Mouse (Mus musculus) midbrain, embryonic 16.5 days (tissue): ENCODE data around the gene Gli1. TPM values are rescaled to one million over a fixed set of nuclear protein-coding genes. Genes with fewer than 3 reads are reported as not detected.

Source experiments
- ATAC-seq: fragments of 200-750 bp; cut with Nextera tagmentation; 2 replicates; pipeline ENCODE4 v1.8.0; 2017; ENCODE audit warnings: moderate TSS enrichment
- H3K27ac ChIP-seq: fragments of 300-500 bp; sonication (generic); 2 replicates; pipeline ENCODE4 v1.5.1; 2014; ENCODE audit warnings: mild to moderate bottlenecking, low read length, mixed read lengths
- H3K27me3 ChIP-seq: fragments of 300-500 bp; sonication (generic); 2 replicates; pipeline ENCODE4 v1.6.1; 2014; ENCODE audit warnings: low read depth, low read length, mixed read lengths; ENCODE audit not compliant: control insufficient read depth, insufficient read depth
- H3K36me3 ChIP-seq: fragments of 300-500 bp; sonication (generic); 2 replicates; pipeline ENCODE4 v1.6.1; 2014; ENCODE audit warnings: mild to moderate bottlenecking, low read length, moderate library complexity, mixed read lengths; ENCODE audit not compliant: control insufficient read depth, insufficient read depth
- H3K4me1 ChIP-seq: fragments of 300-500 bp; sonication (generic); 2 replicates; pipeline ENCODE4 v1.6.1; 2014; ENCODE audit warnings: mild to moderate bottlenecking, low read length, mixed read lengths; ENCODE audit not compliant: control insufficient read depth, insufficient read depth
- H3K4me2 ChIP-seq: fragments of 300-500 bp; sonication (generic); 2 replicates; pipeline ENCODE4 v1.6.1; 2014; ENCODE audit warnings: mild to moderate bottlenecking, low read length, mixed read lengths
- H3K4me3 ChIP-seq: fragments of 300-500 bp; sonication (generic); 2 replicates; pipeline ENCODE4 v1.5.1; 2014; ENCODE audit warnings: low read depth, mild to moderate bottlenecking, low read length, moderate library complexity, mixed read lengths
- H3K9ac ChIP-seq: fragments of 300-500 bp; sonication (generic); 2 replicates; pipeline ENCODE4 v1.6.1; 2014; ENCODE audit warnings: low read depth, low read length, mixed read lengths
- H3K9me3 ChIP-seq: fragments of 300-500 bp; sonication (generic); replicated peaks from 2 replicates; pipeline ENCODE4 v1.6.1; 2014; ENCODE audit warnings: mild to moderate bottlenecking, low read length, mixed read lengths; ENCODE audit not compliant: control insufficient read depth, poor library complexity, severe bottlenecking
- WGBS: fragments of 180-500 bp; shearing (Covaris S2); extraction: QIAGEN DNeasy Blood & Tissue Kit; methylation state at CpG from one replicate; pipeline ENCODE4 v1.1.7; 2014; 5-methylcytosine and 5-hydroxymethylcytosine counted together
- polyA plus RNA-seq: library from polyadenylated mRNA; unstranded; fragments of >200 nt; fragmentation: Nextera tagmentation; extraction: Ambion mirVana; gene quantifications from 2 replicates; pipeline ENCODE4 v1.2.1, GENCODE M21; 2015

Gli1 gene
- polyA plus RNA-seq, 1 experiment from 2014 or later = 0.92 TPM

- Histone ChIP-seq H3K9me3 (no peaks in the 10 kb centered on the region), H3K9ac (peak overlapping the region; percentile 61; the same call in 1 of the 2 replicates), H3K4me3 (peak overlapping the region; percentile 63), H3K4me2 (peak overlapping the region; percentile 72), H3K27ac (peak overlapping the region; percentile 96; the same call in 1 of the 2 replicates), H3K36me3 (peaks cover 25% of the 10 kb centered on the region), H3K27me3 (no peaks in the 10 kb centered on the region), H3K4me1 (peaks cover 24% of the 10 kb centered on the region)
- WGBS = 38% methylated on average over 5 of the region's 5 CpGs
- no peak for ATAC-seq
Measured at GRCm38 (mm10) chr10:127291881-127292638, 49.7 kb downstream of the Gli1 start.

GRCm38 (mm10) chr10:127290930-127291880 lies 50.6 kb downstream of the Gli1 start:
- Histone ChIP-seq H3K4me2 (peak overlapping the region; percentile 72), H3K4me3 (peak overlapping the region; percentile 63), H3K27me3 (no peaks in the 10 kb centered on the region), H3K9ac (peak overlapping the region; percentile 61), H3K9me3 (no peaks in the 10 kb centered on the region), H3K4me1 (peaks cover 32% of the 10 kb centered on the region), H3K36me3 (peaks cover 21% of the 10 kb centered on the region), H3K27ac (peak overlapping the region; percentile 96)
- WGBS = 2% methylated on average over 19 of the region's 19 CpGs
- ATAC-seq = peak; percentile 63

DNA sequence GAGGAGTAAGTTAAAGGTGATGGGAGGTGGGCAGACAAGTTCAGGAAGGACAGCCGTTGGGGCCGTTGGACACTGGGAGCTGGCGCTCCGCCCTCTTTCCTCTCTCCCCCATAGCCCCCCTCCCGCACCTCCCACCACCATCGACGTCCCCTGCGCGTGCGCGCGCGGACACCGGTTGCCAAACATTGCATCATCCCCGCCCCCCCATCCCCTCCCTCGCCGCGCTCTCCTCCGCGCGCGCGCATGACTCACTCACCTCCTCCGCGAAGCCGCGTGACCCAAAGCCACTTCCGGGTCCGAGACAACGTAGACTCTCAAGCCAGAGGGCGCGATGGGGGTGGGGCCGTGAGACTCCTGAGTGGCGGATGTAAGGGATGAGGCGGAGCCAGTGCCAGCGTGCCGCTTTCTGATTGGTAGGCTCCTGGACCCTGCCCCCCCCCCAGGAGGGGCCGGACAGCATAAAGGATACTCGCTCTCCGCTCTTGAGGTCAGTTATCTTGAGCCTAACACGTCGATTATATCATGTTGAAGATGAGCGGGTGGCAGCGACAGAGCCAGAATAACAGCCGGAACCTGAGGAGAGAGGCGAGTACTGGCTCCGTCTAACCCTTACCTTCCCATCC lies 51.4 kb downstream of the Gli1 start:
- H3K9me3 ChIP-seq = no peaks in the 10 kb centered on the region
- peaks cover 37% of the 10 kb centered on the region for H3K4me1 ChIP-seq
- peak overlapping the region; percentile 72 for H3K4me2 ChIP-seq
- no peaks in the 10 kb centered on the region for H3K27me3 ChIP-seq
- under 1% methylated on average over 45 of the region's 47 CpGs for WGBS
- H3K36me3 ChIP-seq = peaks cover 18% of the 10 kb centered on the region
- peak; percentile 92 for ATAC-seq
- peak overlapping the region; percentile 96 for H3K27ac ChIP-seq
- peak overlapping the region; percentile 63 for H3K4me3 ChIP-seq
- peak overlapping the region; percentile 61 for H3K9ac ChIP-seq

GRCm38 (mm10) chr10:127289573-127290191 lies 52.1 kb downstream of the Gli1 start:
- Histone ChIP-seq H3K4me1 (peaks cover 37% of the 10 kb centered on the region), H3K4me2 (peak overlapping the region; percentile 72), H3K9me3 (no peaks in the 10 kb centered on the region), H3K36me3 (peaks cover 14% of the 10 kb centered on the region), H3K9ac (peak overlapping the region; percentile 81), H3K27me3 (no peaks in the 10 kb centered on the region), H3K4me3 (peak overlapping the region; percentile 63), H3K27ac (peak overlapping the region; percentile 96)
- peak; percentile 6; the same call in 1 of the 2 replicates for ATAC-seq
- 1% methylated on average over 15 of the region's 15 CpGs for WGBS

DNA sequence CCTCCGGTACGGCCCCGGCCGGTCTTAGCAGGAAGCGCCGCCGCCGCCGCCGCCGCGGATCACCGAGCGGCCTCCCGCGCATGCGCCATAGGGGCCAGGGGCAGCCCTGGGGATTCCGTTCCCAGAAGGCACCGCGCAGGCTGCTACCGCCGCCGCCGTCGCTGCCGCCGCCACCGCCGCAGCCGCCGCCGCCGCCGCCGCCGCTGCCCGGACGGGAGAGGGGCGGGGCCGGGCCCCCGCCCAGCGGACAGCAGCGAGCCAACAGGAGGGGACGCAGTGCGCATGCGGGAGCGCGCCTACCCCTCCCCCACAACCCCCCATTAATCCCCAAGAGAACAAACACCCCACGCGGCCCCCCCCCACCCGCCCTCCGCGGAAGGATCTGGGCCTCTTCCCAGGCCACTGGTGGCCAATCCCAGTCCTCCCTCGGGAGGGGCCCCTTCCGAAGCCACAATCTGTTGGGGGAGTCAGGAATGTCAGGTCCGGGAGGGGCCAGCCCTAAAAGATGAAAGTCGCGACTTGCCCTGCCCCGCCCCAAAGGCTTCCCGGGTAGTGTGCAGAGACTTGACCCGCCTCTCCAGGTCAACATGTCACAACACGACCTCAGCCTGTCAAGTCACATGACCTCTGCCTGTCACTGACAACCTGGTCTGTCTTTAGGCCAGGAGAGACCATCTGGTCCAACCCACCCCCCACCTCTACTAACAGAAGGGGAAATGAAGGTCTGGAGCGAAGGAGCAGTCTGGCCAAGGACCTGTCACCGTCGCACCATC lies 52.8 kb downstream of the Gli1 start, which contains the start of gene Mbd6:
Gene Mbd6 (minus strand): TSS at position 219 of the 773 bp plus-strand sequence.
- peaks cover 37% of the 10 kb centered on the region for H3K4me1 ChIP-seq
- peak within 1 kb of the TSS; percentile 81 for H3K9ac ChIP-seq
- H3K27ac ChIP-seq = peak within 1 kb of the TSS; percentile 96
- H3K27me3 ChIP-seq = no peaks in the 10 kb centered on the region
- peaks cover 12% of the 10 kb centered on the region; the same call in 1 of the 2 replicates for H3K36me3 ChIP-seq
- peak; percentile 3; the same call in 1 of the 2 replicates for ATAC-seq
- H3K4me3 ChIP-seq = peak within 1 kb of the TSS; percentile 63
- peak within 1 kb of the TSS; percentile 72 for H3K4me2 ChIP-seq
- 0% methylated on average over 28 of the region's 65 CpGs for WGBS
- H3K9me3 ChIP-seq = no peaks in the 10 kb centered on the region

DNA sequence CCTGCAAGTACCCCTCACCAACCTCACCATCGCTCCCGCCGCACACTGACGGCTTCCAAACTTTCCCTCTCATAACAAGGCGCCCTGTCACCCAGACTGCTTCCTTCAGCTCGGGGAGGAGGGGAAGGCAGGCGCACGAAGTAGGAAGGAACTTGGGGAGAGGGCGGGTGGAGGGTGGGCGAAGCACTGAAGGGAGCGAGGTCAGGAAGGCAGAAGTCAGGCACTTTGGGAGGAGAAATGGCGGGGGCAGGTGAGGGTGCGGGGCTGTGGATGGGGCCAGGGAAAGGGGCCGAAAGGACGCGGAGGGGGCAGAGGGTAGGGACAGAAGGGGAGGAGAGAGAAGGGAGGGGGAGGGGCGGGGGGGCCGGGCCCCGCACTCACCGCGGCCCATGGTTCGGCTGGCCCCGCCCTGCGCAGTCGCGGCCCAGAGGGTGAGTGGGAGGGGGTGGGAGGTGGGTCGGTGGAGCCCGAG lies 53.4 kb downstream of the Gli1 start:
- ATAC-seq = peak; percentile 0; the same call in 1 of the 2 replicates

DNA sequence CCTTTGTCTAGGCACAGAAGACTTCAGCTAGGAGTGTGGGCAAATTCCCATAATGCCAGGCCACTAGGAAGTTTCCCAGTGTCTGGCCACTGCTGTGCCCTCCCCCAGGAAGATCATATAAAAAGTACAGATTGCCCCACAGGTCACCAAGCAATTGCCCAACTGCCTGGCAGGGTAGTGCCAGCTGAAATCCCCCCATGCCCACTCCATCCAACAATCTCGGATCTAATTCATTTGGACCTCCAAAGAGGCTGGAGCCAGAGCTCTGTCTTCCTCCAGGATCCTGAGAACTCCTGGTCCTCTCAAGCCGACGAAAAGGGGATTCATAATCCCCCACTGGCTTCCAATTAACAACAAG lies 53.9 kb downstream of the Gli1 start:
- H3K27me3 ChIP-seq = no peaks in the 10 kb centered on the region
- ATAC-seq = no peak
- H3K36me3 ChIP-seq = peaks cover 19% of the 10 kb centered on the region
- peak overlapping the region; percentile 81 for H3K9ac ChIP-seq
- H3K4me1 ChIP-seq = peaks cover 37% of the 10 kb centered on the region
- H3K4me3 ChIP-seq = peak overlapping the region; percentile 63
- WGBS = 0% methylated on average over 3 of the region's 3 CpGs
- peak overlapping the region; percentile 72 for H3K4me2 ChIP-seq
- no peaks in the 10 kb centered on the region for H3K9me3 ChIP-seq
- H3K27ac ChIP-seq = peak overlapping the region; percentile 96

More for the DNA sequence above, 53.4 kb downstream of the Gli1 start:
- Histone ChIP-seq H3K4me1 (peaks cover 37% of the 10 kb centered on the region), H3K27me3 (no peaks in the 10 kb centered on the region), H3K4me3 (peak overlapping the region; percentile 63), H3K36me3 (peaks cover 16% of the 10 kb centered on the region), H3K4me2 (peak overlapping the region; percentile 72), H3K9me3 (no peaks in the 10 kb centered on the region), H3K9ac (peak overlapping the region; percentile 81), H3K27ac (peak overlapping the region; percentile 96)
- 0% methylated on average over 15 of the region's 28 CpGs for WGBS
